Mouse (Mus musculus): ENCODE results near the gene Scgb1a1.

DNA sequence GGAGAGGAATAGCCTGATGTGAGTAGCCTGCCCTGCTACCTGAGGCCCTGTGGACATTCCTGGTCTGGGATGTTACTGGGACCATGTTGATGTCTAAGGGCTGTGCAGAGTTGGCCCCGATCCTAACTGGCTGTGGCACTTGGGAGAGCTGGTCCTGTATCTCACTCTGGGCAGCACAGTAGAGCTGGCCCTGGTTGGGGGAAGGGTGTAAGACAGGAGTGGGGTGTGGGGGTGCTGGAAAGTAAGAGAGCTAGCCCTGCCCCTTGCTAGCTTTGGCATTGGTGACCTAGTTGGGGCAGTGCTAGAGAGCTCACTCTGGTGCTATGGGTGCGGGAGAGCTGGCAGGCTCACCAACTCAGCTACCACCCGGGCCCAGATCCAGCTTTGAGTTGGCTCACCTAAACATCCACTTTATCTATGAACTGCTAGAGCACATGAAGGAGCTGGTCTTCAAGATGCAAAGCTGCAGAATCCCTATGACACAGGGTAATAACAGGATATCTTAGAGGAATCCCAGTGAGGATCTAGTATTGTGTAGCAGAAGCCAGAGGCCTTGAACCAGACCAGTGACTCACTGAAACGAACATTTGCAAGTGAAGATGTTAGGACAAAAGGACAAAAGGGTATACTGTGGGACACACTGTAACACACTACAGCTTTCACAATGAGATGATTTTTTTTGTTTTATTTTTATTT lies 40.9 kb upstream of the Scgb1a1 start:
- TF ChIP-seq EP300 (optimal IDR thresholded peaks at IDR 0.05) (no peak), CTCF (IDR thresholded peaks at IDR 0.05; ENCODE audit: low read depth) (no peak)
